Mouse (Mus musculus): Measurements from ENCODE around the gene Sorcs2. TPM values are rescaled to one million over a fixed set of nuclear protein-coding genes. Genes with fewer than 3 reads are reported as not detected.
A peak's percentile ranks its signal among the peaks of the same experiment; 100 is the strongest.

The Sorcs2 gene
- total RNA-seq, 4 experiments from 2014 or later, result 46.9 to 54.4 (median 48.9) TPM

DNA sequence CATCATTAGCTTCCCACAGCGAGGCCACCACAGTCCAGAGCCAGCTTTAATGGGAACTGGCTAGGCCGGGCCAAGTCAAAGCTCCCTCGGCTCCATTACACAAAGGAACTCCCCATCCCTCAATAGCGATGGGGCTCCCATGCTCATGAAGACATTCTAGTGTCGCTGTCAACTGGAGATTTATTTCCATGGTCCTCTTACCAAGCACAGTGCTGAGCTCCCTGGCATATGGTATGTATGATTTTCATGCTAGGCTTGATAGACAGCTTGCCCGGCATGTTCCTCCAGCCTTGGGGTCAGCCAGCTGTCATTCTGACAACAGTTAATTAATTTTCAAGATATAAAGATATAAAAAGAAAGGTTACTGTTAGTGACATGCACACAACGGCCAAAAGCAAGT lies 215.6 kb downstream of the Sorcs2 start:
- no peak for DNase-seq (ENCODE audit: low spot score in 2 of 2)

DNA sequence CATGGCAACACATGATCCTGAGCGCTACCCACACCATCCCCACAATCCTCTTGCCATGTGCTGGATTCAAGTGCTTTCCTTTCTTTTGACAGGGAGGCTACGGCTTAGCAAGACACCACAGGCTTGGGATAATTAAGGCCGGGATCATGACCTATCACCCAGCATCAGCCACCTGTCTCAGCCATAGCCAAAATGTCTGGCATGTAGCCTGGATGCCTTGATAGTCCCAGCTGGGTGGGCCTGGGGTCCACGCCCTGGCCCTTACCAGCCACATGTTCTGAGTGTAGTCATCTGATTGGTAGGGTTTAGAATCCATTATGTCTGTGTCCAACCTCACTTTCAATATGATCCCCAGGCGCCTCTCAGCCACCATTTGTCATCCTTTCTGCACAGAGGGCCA lies 218.2 kb downstream of the Sorcs2 start:
- no peak for DNase-seq (ENCODE audit: low spot score in 2 of 2)

DNA sequence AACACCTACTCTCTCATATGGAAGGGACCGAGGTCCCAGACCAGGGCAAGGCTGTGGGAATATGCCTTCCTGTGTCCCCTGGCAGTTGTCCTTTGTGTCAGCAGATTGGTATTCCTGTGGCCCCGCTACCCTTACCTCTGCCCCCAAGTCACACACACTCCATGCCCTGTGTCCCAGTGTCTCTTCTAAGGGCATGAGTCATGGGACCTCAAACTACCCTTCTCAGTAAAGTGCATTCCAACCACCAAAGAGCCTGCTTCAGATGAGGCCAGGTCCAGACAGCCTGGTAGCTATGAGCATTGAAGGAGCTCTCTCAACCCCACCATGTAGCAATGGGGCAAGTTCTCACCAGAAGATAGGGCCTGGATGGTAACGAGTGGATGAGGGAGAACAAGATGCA lies 219.2 kb downstream of the Sorcs2 start:
- DNase-seq (ENCODE audit: low spot score in 2 of 2), result no peak

DNA sequence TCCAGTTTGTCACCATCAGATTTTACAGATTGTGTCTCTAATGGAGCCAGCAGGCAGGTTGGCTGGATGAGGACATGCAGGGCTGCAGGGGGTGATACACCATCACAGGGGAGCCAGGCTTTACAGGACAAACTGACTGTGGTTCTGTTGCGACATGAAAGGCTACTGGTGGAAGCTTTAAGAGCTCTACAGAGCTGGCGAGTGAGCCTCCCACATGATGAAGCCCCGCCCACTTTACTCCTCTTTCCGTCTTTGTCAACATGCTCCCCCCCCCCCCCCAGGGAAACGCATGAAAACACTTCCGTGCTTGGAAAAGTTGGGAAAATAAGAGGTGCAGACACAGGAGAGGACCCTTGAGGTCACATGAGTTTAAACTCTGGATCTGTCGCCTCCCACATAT lies 219.7 kb downstream of the Sorcs2 start:
- DNase-seq (ENCODE audit: low spot score in 2 of 2), result no peak

DNA sequence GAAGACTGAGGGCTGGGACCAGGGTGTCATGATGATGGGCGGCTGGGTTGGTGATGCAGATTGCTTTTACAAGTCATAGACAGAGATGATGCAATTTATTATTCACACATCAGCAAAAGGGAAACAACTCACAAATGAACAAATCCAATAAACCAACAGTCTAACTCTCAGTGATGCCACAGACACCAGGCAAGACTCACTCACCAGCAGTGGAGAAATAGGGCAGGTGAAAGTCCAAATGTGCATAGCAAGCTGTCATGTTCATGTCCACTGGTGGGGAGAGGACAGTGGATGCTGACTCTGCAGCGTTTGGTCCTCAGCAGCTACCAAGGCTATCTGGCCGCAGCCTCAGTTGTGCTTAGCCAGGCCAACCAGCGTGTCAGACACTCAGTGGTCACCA lies 221.1 kb downstream of the Sorcs2 start:
- DNase-seq (ENCODE audit: low spot score in 2 of 2), result no peak

DNA sequence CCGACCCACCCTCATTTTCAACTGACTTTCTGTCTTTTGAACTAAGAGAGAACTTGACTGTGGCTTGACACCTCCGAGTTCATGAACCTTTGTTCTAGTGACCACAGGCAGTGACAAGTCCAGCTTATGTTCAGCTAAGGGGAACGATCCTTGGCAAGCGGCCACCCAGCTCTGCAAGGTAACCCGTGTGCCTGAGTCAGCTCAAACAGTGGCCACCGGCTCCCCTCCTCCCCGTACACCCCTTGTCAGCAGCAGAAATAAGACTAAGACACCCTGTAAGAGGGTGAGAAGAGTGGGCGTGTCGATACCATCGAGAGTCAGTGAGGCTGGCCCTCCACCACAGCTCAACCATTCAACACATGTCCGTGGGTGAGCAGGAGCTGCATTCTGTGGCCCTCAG lies 221.5 kb downstream of the Sorcs2 start:
- DNase-seq (ENCODE audit: low spot score in 2 of 2), result no peak

DNA sequence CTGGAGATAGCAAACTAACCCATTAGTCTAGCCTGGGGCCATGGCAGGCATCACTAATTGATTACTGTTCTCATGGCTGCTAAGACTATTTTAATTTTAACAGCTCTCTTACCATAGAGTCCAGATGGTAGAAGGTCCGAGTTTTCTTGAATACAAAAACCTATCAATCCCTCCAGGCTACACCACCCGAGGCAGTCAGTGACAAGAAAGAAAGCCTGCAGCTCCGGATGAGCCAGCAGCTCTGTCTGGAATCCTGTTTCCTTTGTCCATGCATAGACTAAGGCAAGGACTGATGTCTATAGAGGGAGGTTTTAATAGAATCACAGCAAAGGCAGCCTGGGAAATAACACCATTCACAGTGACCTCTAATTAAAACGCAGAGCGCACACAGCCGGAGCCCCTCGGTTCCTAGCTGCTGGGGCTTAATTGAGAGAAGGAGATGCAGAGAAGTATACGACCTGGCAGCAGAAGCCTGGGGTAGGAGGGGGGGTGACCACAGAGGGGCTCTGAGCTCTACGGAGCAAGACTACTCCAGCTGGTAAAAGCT lies 223.3 kb downstream of the Sorcs2 start:
- no peak for DNase-seq (ENCODE audit: low spot score in 2 of 2)

DNA sequence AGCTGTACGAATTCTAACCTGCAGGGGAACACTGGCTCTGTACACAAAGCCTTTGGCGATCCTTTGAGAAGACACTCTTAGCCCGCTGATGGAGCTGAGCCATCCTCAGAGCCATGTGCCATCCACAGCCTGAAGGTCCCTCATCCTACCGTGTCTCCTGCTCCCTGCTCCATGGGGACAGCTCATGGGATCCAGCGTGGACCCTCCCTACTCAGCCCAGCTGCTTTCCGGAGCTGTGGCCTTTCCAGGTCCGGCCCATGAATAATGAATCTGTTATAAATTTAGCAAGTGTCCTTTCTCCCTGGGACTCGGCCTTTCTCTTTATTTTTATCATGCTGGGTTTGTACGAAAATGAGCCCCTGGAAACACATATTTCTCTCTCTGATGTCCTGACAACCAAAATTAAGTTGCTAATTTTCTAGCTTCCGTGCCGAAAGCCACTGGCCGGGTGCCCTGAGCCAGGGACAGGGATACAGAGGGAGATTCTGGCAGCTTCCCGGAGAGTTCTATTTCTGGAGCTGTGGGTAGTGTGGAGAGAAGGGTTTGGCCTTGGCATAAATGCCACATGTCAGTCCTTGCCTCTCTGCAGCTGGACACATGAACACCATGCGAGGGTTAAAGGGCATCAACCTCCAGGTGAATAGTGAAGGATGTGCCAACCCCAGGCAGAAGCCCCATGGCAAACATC lies 228.8 kb downstream of the Sorcs2 start:
- DNase-seq (ENCODE audit: low spot score in 2 of 2), result peak in 1 of 2 experiments; percentile 57

DNA sequence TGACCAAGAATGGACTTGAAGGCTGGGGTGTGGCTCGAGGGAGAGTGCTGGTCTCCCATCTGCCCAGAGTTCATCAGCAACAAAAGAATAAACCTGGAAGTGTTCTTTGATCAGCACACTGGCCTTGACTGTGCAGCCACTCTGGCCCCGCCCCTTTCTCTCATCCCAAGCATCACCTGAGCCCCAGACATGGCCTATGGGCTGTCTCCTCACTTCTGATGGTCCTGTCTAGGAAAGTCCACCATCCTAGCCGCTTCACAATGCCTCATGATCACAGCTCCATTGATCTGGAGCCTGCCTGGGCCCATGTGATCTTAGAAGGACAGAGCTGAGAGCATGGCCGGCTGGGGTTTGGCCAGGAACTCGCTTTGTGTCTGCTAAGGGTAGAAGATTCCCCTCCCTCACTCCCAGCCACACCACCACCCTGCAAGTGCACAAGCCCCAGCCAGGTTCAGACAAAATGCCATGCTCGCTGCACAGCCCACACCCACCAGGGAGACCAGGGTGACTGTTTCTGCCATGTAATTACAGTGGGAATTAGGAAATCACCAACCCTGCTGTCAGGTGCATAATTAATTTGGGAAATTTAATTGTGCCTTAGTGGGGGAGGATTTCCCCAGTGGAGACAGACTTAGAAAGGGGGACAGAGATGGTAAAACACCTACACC lies 231.5 kb downstream of the Sorcs2 start:
- DNase-seq (ENCODE audit: low spot score in 2 of 2), result no peak

DNA sequence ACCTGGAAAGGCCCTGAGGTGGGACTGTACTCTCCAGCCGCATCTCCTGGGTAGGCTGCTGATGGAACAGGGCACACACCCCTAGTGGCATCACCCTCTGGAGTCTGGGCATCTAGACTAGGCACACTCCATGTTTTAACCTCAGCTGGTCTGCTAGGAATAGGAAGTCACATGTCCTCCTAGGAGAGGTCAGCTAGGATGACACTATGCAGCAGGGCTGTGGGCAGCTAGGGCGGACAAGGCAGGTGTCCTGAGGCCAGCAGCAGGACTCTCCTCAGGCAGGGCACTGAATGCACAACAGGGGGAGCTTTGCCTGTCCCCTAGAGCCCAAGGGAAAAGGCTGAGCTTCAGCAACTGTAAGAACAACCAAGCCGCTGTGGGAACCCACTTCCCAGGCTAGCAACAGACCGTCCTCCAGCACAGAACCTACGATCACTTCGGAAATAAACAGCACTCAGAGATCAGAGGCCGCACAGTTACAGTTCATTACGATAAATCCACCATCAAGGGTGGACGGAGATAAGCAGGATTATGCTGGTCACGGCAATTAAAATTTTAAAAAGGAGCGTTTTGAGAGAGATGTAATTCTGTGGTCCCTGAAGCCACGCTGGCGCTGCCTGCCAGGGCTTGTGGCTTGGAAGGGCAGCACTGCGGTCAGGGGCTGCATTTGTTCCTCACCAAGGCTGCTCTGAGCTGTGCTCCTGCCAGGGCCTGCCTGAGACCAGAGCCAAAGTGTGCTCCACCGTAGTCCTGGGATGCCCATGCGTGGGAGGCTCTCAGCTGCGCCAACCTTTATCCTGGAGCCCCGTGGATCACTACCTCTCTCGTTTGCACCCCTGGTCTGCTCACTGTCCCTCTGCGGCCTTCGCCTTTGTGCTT lies 232.3 kb downstream of the Sorcs2 start:
- no peak for DNase-seq (ENCODE audit: low spot score in 2 of 2)

DNA sequence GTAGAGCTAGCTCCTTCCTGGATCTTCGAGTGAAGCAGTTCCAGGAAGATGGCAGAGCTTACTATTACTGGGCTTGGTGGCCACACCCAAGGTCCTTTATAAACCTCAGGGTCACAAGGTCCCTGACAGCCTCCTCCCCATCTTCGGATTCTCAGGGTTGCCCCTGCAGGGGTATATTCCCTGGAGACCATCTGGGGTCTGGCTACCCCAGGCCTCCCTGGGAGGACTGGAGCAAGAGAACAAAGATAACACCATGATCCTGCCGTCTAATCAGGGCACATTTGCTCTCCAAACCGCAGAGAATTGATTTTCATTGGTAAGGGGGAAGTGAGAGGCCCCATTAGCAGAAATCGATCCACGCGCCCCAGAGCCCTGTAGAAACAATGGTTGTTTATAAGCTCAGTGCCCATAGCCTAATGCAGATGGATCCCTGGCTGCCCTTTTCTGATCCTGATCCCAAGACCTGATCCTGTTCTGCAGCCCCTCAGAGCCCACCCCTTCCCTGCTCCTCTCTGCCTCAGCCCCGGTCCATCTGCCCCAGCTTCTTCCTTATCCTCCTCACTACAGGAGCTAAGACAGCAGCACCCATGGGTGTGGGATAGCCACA lies 243.0 kb downstream of the Sorcs2 start:
- no peak for DNase-seq (ENCODE audit: low spot score in 2 of 2)

DNA sequence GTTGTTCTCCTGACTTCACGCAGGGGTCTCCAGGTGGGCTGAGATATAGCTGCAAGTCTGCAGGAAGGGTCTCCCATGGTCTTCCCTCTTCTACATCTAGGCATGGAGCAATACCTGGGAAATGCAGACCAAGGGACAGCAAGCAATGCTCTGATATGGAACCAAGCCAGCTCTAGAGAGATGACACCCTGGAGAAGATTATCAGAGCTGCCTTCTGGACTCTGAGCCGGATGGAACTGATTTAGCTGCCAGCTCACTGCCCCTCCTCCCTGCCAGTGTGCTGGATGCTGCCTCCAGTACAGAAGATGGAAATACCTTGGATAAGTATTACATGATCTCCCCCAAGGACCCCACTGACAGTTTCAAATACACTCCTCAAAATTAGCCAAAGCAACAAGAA lies 244.7 kb downstream of the Sorcs2 start:
- no peak for DNase-seq (ENCODE audit: low spot score in 2 of 2)

DNA sequence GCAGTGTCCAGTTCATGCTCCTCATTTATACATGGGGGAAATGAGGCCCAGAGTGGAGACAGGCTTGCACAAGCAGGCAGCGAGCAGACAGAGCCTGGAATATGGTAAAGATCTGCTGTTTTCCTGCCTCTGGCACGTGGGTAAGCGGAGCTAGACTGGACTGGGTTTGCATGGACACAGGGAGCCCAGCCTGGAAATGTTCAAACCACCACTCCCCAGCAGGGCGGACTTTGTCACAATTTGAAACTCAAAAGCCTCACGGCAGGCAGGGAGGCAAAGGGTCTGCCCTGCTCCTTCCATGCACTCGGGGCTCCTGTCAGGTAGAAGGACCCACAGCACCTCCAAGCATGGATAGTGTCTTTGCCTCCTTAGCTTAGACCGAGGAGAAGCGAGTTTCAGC lies 246.9 kb downstream of the Sorcs2 start:
- DNase-seq (ENCODE audit: low spot score in 2 of 2), result no peak

DNA sequence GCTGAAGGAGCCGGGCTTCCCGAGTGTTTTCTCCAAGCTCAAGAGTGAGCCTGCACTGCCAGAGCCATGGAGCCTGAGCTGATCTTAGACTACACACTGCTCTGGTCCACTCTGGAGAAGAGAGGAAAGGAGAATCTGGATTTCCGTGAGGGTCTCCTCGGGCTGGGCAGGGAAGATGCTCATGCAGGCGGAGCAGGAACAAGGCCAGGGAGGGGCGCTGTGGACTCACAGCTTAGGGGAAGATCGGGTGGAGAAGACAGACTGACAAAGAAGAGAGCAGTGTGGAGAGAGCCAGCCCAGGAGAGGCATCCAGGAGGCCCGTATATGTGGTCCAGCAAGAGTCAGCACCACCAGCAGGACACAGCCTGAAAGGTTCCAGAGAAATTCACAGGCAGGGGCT lies 248.8 kb downstream of the Sorcs2 start:
- no peak for DNase-seq (ENCODE audit: low spot score in 2 of 2)

DNA sequence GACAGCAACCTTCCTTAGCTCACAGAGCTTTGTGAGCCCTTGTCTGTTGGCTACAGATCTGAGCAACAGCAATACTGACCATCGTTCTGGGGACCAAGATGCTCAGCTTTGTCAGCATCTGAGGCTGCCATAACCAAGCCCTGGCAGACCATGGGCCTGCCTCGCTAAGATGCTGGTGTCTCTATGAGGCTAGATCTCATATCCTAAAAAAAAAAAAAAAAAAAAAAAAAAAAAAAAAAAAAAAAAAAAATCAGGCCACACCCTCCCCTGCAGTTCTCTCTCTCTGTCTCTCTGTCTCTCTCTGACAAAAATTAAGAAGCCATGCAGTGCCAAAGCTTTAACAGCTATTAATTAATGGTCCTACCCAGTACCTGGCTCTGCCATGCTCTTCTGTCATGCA lies 251.3 kb downstream of the Sorcs2 start:
- DNase-seq (ENCODE audit: low spot score in 2 of 2), result no peak

DNA sequence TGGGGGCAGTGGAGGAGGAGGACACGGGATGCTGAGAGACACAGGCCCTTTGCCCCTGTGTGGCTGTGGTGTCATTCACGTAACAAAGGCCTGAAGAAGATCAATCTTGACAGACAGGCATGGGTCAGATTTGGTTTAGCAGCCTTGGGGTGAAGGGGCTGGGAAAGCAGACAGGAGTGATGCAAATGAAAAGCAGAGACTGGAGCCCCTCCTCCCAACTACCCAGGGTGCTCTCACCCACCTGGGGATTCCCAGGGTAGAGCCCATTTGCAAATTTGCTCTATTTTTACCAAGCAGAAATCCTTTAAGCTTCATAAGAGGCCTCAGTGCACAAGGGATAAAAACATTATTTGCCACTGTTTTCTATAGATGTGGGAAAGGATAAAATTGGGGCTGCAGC lies 253.4 kb downstream of the Sorcs2 start:
- DNase-seq (ENCODE audit: low spot score in 2 of 2), result no peak

DNA sequence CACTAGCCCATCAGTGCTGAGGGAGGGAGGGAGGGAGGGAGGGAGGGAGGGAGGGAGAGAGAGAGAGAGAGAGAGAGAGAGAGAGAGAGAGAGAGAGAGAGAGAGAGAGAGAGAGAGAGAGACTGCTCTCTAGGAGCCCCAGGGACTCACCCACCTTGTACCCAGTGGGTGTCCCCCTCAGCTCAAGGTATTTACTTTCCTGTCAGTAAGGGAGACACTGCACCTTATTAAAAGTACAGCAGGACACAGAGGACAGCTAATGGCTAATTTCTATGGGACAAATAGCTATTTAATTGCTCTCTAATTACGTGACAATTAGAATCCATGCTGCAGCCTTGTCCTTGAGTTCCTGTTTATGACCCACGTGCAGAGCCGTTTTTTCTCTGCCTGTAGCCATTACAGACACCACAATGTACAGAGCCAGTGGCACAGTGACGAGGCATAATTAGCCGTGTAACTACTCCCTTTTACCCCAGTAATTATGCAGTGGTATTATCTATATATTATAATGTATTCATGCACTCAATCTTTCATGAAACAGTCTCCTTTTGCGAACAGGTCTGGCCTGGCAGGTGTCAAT lies 256.2 kb downstream of the Sorcs2 start:
- no peak for DNase-seq (ENCODE audit: low spot score in 2 of 2)

DNA sequence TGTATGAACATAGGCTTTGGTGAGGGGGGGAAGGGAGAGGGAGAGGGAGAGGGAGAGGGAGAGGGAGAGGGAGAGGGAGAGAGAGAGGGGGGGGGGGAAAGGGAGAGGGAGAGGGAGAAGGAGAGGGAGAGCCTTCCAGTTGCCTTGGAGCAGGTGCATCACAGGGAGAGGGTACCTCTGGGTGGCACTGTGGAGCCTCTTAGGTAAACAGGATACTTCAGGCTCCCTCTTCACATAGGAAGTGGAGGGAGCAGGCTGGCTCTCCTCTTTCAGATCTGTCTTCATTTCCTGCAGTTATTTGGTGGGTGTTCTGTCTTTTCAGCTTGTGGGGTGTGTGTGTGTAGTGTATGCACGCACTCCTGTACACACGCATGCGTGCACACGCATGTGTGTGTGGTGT lies 256.8 kb downstream of the Sorcs2 start:
- no peak for DNase-seq (ENCODE audit: low spot score in 2 of 2)

DNA sequence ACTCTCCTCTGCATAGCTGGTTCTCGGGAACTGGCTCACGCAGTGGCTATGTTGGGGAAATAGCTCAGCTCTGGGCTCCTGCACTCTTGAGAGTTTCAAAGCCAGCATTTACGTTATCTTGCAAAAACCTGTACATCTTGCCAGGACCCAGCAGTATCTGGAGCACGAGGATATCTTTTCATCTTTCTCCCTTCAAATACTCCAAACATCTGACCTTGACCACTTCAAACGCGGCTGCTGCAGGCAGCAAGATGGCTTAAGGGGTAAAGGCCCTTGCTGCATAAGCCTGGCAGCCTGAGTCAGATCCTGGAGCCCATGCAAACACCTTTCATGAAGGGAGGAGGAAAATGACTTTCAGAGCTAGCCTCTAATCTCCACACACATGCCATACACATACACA lies 258.2 kb downstream of the Sorcs2 start:
- no peak for DNase-seq (ENCODE audit: low spot score in 2 of 2)

DNA sequence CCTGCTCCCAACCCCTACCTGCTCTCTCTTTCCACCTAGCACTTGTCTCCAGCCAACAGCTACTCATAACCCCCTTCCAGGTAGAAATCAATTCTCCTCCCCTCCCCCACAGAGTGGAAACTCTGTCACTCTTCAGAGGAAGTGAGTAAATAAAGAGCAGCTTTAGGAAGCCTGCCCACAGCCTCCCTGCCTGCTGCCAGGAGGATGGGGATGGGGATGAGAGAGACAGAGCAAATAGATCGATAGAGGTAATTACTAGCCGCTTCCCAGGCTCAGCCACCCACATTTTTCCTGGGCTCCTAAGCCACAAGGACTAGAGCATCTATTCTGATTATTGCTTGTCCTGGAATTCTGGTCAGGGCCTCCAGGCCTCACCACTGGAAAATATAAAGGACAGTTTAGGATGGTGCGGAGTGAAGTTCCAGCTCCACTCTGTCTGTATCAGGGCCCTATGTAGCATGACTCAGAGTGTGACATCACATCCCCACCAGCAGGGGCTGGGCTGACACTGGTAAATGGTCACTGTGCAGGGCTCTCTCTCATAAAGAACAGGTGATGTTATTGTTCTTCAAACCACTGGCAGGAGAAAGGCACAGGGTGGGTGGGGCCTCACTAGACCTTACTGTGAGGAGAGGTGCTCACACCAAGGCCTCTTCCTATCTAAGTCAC lies 261.9 kb downstream of the Sorcs2 start:
- no peak for DNase-seq (ENCODE audit: low spot score in 2 of 2)

DNA sequence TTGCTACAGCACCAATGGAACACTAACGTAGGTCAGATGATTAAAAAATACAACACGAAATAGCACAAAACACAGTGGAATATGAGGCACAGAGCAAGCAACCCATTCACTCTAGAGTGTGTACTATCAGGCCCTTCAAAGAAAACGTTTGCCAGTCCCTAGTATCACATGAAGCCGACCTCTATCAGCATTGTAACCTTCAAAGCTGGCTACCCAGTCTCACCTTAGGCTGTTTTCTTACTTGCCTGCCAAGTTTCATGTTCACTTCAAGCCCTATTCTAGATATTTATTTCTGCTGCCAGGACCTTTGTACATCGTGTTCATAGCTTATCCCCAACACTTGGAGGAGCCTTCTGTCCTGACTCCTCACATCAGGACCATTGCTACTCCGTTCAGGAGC lies 263.6 kb downstream of the Sorcs2 start:
- DNase-seq (ENCODE audit: low spot score in 2 of 2), result no peak
